Mouse (Mus musculus) right cerebral cortex, postnatal 36 days (tissue): Measurements from ENCODE around the gene Lrr1.

Source experiments
- DNase-seq, 2 experiments: peaks; one replicate each; pipeline ENCODE4 v3.0.0; 2022; ENCODE audit warnings: low spot score in 2 of 2, mixed read lengths in 1 of 2

Lrr1 gene

GRCm38 (mm10) chr12:69198164-69198535, 29.5 kb downstream of the Lrr1 start, which contains the start of gene Dnaaf2:
Dnaaf2 (minus strand) TSS chr12:69198429.
- peak; percentile 52 to 61 for DNase-seq

- no peak for DNase-seq
Measured at GRCm38 (mm10) chr12:69198985-69199384, 30.4 kb downstream of the Lrr1 start.

GRCm38 (mm10) chr12:69204052-69204833, 35.6 kb downstream of the Lrr1 start, which contains the start of gene Gm49384:
Gm49384 (minus strand) TSS chr12:69204267.
- DNase-seq = no peak

- no peak for DNase-seq
Measured at GRCm38 (mm10) chr12:69207396-69207795, 38.8 kb downstream of the Lrr1 start.

GRCm38 (mm10) chr12:69207926-69208325, 39.3 kb downstream of the Lrr1 start:
- DNase-seq = no peak

- DNase-seq = no peak
Measured at GRCm38 (mm10) chr12:69208520-69208919, 39.9 kb downstream of the Lrr1 start.

- DNase-seq = no peak
Measured at GRCm38 (mm10) chr12:69210056-69210979, 41.7 kb downstream of the Lrr1 start.

- no peak for DNase-seq
Measured at GRCm38 (mm10) chr12:69211057-69211456, 42.4 kb downstream of the Lrr1 start.

- no peak for DNase-seq
Measured at GRCm38 (mm10) chr12:69213186-69213777, 44.7 kb downstream of the Lrr1 start.

GRCm38 (mm10) chr12:69214393-69214792, 45.8 kb downstream of the Lrr1 start:
- no peak for DNase-seq

GRCm38 (mm10) chr12:69215000-69215785, 46.6 kb downstream of the Lrr1 start:
- peak; percentile 26 to 47 for DNase-seq

GRCm38 (mm10) chr12:69216587-69216986, 48.0 kb downstream of the Lrr1 start:
- DNase-seq = no peak

GRCm38 (mm10) chr12:69220613-69221277, 52.1 kb downstream of the Lrr1 start:
- no peak for DNase-seq

- peak; percentile 59 to 64 for DNase-seq
Measured at GRCm38 (mm10) chr12:69227776-69228466, 59.3 kb downstream of the Lrr1 start, which contains the start of gene Pole2. Pole2 (minus strand) TSS chr12:69228195.
